Mouse (Mus musculus) neural tube, embryonic 14.5 days (tissue): Measurements from ENCODE around the gene Itpkb. TPM values are rescaled to one million over a fixed set of nuclear protein-coding genes. Genes with fewer than 3 reads are reported as not detected.

ENCODE experiments used
- ATAC-seq: fragments of 200-750 bp; cut with Nextera tagmentation; 2 replicates; pipeline ENCODE4 v1.8.0; 2017; ENCODE audit warnings: low read depth, mild to moderate bottlenecking, moderate TSS enrichment, moderate library complexity
- H3K27ac ChIP-seq: fragments of 300-500 bp; sonication (generic); 2 replicates; pipeline ENCODE4 v1.5.1; 2014; ENCODE audit warnings: low read depth, mild to moderate bottlenecking, control low read depth, low read length, moderate library complexity, mixed read lengths
- H3K27me3 ChIP-seq: fragments of 300-500 bp; sonication (generic); 2 replicates; pipeline ENCODE4 v1.6.1; 2014; ENCODE audit warnings: low read length; ENCODE audit not compliant: control insufficient read depth, insufficient read depth
- H3K36me3 ChIP-seq: fragments of 300-500 bp; sonication (generic); 2 replicates; pipeline ENCODE4 v1.6.1; 2014; ENCODE audit warnings: low read length, mixed read lengths; ENCODE audit not compliant: control insufficient read depth, insufficient read depth
- H3K4me1 ChIP-seq: fragments of 300-500 bp; sonication (generic); 2 replicates; pipeline ENCODE4 v1.6.1; 2014; ENCODE audit warnings: low read length; ENCODE audit not compliant: control insufficient read depth, insufficient read depth
- H3K4me2 ChIP-seq: fragments of 300-500 bp; sonication (generic); 2 replicates; pipeline ENCODE4 v1.6.1; 2014; ENCODE audit warnings: mild to moderate bottlenecking, low read depth, low read length, control low read depth
- H3K4me3 ChIP-seq: fragments of 300-500 bp; sonication (generic); 2 replicates; pipeline ENCODE4 v1.5.1; 2014; ENCODE audit warnings: low read depth, low read length, control low read depth, mixed read lengths
- H3K9ac ChIP-seq: fragments of 300-500 bp; sonication (generic); replicated peaks from 2 replicates; pipeline ENCODE4 v1.6.1; 2014; ENCODE audit warnings: low read depth, mild to moderate bottlenecking, control low read depth, low read length, mixed read lengths
- H3K9me3 ChIP-seq: fragments of 300-500 bp; sonication (generic); 2 replicates; pipeline ENCODE4 v1.6.1; 2016; ENCODE audit warnings: low read length; ENCODE audit not compliant: control insufficient read depth
- WGBS: fragments of 180-500 bp; shearing (Covaris S2); extraction: QIAGEN DNeasy Blood & Tissue Kit; methylation state at CpG from one replicate; pipeline ENCODE4 v1.1.7; 2014; 5-methylcytosine and 5-hydroxymethylcytosine counted together
- polyA plus RNA-seq: library from polyadenylated mRNA; unstranded; fragments of >200 nt; fragmentation: Nextera tagmentation; extraction: Ambion mirVana; gene quantifications from 2 replicates; pipeline ENCODE4 v1.2.1, GENCODE M21; 2014

Itpkb gene
- polyA plus RNA-seq, 1 experiment from 2014 or later = 2.4 TPM

GRCm38 (mm10) chr1:180312286-180312685, 18.0 kb upstream of the Itpkb start:
- no peak overlapping the region for H3K9ac ChIP-seq
- no peaks in the 10 kb centered on the region for H3K36me3 ChIP-seq
- H3K4me2 ChIP-seq = 0 out of 2 replicates have a peak overlapping the region, but pooled peaks have one; percentile 35
- H3K4me3 ChIP-seq = no peak overlapping the region
- ATAC-seq = no peak
- peak overlapping the region; percentile 58; the same call in 1 of the 2 replicates for H3K27ac ChIP-seq
- peaks cover 11% of the 10 kb centered on the region; the same call in 1 of the 2 replicates for H3K4me1 ChIP-seq
- H3K27me3 ChIP-seq = no peaks in the 10 kb centered on the region
- WGBS = 24% methylated on average over 6 of the region's 6 CpGs
- no peaks in the 10 kb centered on the region for H3K9me3 ChIP-seq

GRCm38 (mm10) chr1:180312792-180313311, 17.4 kb upstream of the Itpkb start:
- H3K27ac ChIP-seq = peak overlapping the region; percentile 58; the same call in 1 of the 2 replicates
- H3K4me2 ChIP-seq = peak overlapping the region; percentile 35; the same call in 1 of the 2 replicates
- peak; percentile 80 for ATAC-seq
- H3K27me3 ChIP-seq = no peaks in the 10 kb centered on the region
- H3K4me3 ChIP-seq = no peak overlapping the region
- H3K4me1 ChIP-seq = peaks cover 11% of the 10 kb centered on the region; the same call in 1 of the 2 replicates
- WGBS = 11% methylated on average over 6 of the region's 6 CpGs
- no peaks in the 10 kb centered on the region for H3K9me3 ChIP-seq
- no peaks in the 10 kb centered on the region for H3K36me3 ChIP-seq
- H3K9ac ChIP-seq = no peak overlapping the region

DNA sequence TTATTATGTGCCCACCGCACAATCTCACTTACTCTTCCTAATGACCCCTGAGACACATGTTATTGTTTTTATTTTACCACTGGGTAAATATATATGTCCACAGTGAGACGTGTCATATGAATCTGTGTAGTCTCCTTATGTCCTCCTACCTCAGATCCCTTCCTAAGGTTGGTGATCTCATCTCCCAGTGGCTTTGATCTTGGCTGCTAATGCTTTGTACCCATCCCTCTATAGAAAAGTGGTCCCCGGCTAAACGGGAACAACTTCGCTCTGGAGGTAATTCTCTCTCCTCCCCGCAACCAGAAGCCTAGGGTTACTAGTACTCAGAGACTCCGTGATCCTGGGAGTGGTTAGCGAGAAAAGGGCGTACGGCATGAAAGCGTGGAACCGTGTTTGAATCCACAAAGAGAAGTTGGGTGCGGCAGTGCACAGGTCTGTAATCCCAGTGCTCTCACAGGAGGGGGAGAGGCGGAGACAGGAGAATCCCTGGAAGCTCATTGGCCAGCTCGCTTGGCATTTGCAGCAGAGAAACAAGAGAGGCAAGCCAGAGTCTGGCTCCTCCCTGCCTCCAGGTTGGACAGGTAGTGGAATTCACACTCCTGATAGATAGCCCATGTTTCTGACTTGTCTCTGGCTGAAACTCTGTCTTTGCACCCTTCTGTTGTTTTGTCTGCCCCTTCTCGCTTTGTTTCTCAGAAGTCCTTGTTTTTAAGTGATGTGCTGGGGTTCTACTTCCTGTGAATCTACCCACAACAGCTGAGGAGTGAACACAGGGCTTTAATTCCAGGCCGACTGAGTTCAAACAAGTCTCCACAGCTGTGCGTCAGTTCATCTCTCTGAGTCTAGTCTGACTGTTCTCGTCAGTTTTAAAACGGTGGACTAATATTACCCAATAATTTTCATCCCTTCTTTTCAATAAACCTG, 16.5 kb upstream of the Itpkb start:
- Histone ChIP-seq H3K4me3 (0 out of 2 replicates have a peak overlapping the region, but pooled peaks have one; percentile 6), H3K9ac (no peak overlapping the region), H3K4me2 (peak overlapping the region; percentile 35), H3K27me3 (no peaks in the 10 kb centered on the region), H3K9me3 (no peaks in the 10 kb centered on the region), H3K36me3 (no peaks in the 10 kb centered on the region), H3K4me1 (peaks cover 11% of the 10 kb centered on the region; the same call in 1 of the 2 replicates), H3K27ac (0 out of 2 replicates have a peak overlapping the region, but pooled peaks have one; percentile 16)
- ATAC-seq = peak; percentile 77
- WGBS = 10% methylated on average over 20 of the region's 20 CpGs

- no peaks in the 10 kb centered on the region for H3K36me3 ChIP-seq
- peaks cover 11% of the 10 kb centered on the region; the same call in 1 of the 2 replicates for H3K4me1 ChIP-seq
- H3K9ac ChIP-seq = no peak overlapping the region
- ATAC-seq = no peak
- WGBS = 83% methylated on average over 11 of the region's 11 CpGs
- H3K9me3 ChIP-seq = no peaks in the 10 kb centered on the region
- H3K27ac ChIP-seq = no peak overlapping the region
- H3K27me3 ChIP-seq = no peaks in the 10 kb centered on the region
- no peak overlapping the region for H3K4me2 ChIP-seq
- H3K4me3 ChIP-seq = no peak overlapping the region
Observed at GRCm38 (mm10) chr1:180314641-180315040, 15.6 kb upstream of the Itpkb start.

DNA sequence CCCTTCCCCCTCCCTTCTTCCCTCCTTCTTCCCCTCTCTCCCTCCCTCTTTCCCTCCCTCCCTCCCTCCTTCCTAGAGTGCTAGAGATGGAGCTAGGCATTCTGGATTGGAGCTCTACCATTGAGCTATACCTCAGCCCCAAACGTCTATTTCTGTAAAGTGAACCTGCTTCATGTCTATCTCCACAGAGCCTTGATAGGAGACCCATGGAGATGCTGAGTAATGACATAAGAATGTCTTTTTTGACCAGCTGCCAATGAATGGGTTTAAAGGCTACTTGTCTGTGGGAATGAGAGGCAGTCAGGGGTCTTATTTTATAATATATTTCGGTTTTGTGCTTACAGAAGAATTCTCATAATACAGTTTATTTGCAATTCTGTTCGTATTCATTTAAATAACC, 15.2 kb upstream of the Itpkb start:
- Histone ChIP-seq H3K4me2 (no peak overlapping the region), H3K4me3 (no peak overlapping the region), H3K36me3 (no peaks in the 10 kb centered on the region), H3K9me3 (no peaks in the 10 kb centered on the region), H3K4me1 (peaks cover 11% of the 10 kb centered on the region; the same call in 1 of the 2 replicates), H3K27ac (no peak overlapping the region), H3K9ac (no peak overlapping the region), H3K27me3 (no peaks in the 10 kb centered on the region)
- 70% methylated on average over 3 of the region's 3 CpGs for WGBS
- no peak for ATAC-seq

- Histone ChIP-seq H3K27me3 (no peaks in the 10 kb centered on the region), H3K4me1 (peaks cover 7% of the 10 kb centered on the region; the same call in 1 of the 2 replicates), H3K4me2 (no peak overlapping the region), H3K36me3 (no peaks in the 10 kb centered on the region), H3K27ac (no peak overlapping the region), H3K4me3 (no peak overlapping the region), H3K9me3 (no peaks in the 10 kb centered on the region), H3K9ac (no peak overlapping the region)
- 83% methylated on average over 4 of the region's 4 CpGs for WGBS
- ATAC-seq = no peak
Observed at GRCm38 (mm10) chr1:180317450-180317849, 12.8 kb upstream of the Itpkb start.

- Histone ChIP-seq H3K27me3 (no peaks in the 10 kb centered on the region), H3K4me3 (no peak overlapping the region), H3K4me2 (no peak overlapping the region), H3K9ac (no peak overlapping the region), H3K36me3 (no peaks in the 10 kb centered on the region), H3K27ac (no peak overlapping the region), H3K4me1 (no peaks in the 10 kb centered on the region), H3K9me3 (no peaks in the 10 kb centered on the region)
- ATAC-seq = no peak
- WGBS = 84% methylated on average over 5 of the region's 5 CpGs
Observed at GRCm38 (mm10) chr1:180318407-180318806, 11.9 kb upstream of the Itpkb start.

- Histone ChIP-seq H3K27ac (no peak overlapping the region), H3K4me2 (no peak overlapping the region), H3K27me3 (no peaks in the 10 kb centered on the region), H3K9ac (no peak overlapping the region), H3K4me1 (no peaks in the 10 kb centered on the region), H3K4me3 (no peak overlapping the region), H3K9me3 (no peaks in the 10 kb centered on the region), H3K36me3 (no peaks in the 10 kb centered on the region)
- 9% methylated on average over 10 of the region's 10 CpGs for whole genome bisulfite sequencing
- no peak for ATAC-seq
Observed at GRCm38 (mm10) chr1:180319895-180320294, 10.4 kb upstream of the Itpkb start.

DNA sequence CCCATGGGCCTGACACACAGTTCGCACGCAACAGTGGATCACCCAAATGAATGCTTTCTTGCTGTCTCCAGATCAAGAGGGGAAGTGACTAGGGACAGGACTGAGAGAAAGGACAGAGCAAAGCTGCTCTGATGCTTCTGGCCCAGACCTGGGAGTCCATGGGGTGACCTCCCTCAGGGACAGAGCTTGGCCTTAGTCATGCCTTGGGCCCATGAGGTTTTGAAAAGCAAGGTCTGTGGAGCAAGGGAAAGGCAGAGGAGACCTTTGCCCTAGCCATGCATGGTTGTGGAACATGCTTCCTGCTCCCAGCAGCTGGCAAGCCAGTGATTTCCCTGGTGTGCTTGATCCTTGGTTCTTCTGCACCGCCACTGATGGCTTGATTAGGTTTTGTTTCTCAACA, 7.4 kb upstream of the Itpkb start:
- no peak overlapping the region for H3K27ac ChIP-seq
- no peak overlapping the region for H3K4me2 ChIP-seq
- no peaks in the 10 kb centered on the region for H3K4me1 ChIP-seq
- no peak overlapping the region for H3K4me3 ChIP-seq
- no peaks in the 10 kb centered on the region for H3K36me3 ChIP-seq
- ATAC-seq = no peak
- no peak overlapping the region for H3K9ac ChIP-seq
- no peaks in the 10 kb centered on the region for H3K27me3 ChIP-seq
- 95% methylated on average over 3 of the region's 3 CpGs for WGBS
- H3K9me3 ChIP-seq = no peaks in the 10 kb centered on the region
